Mouse (Mus musculus): ENCODE data around the gene Vmn1r101. TPM values are rescaled to one million over a fixed set of nuclear protein-coding genes. Genes with fewer than 3 reads are reported as not detected.
"Not testable (repeated sequence)": the region's sequence is repeated elsewhere in the genome, so short reads cannot be mapped to it uniquely, and the experiment has no call there.

Gene Vmn1r101
- polyA plus RNA-seq (2015; fragmentation: Nextera tagmentation; extraction: Ambion mirVana), result not detected in 2 replicates

GRCm38 (mm10) chr7:20442493-20442892 lies at the start of gene Vmn1r101:
Gene Vmn1r101 (minus strand): TSS chr7:20442593.
- WGBS, result no CpG with 5 or more reads among the region's 2 CpGs
- not testable (repeated sequence) for H3K27me3 ChIP-seq; H3K4me2 ChIP-seq; H3K9ac ChIP-seq; H3K36me3 ChIP-seq; H3K27ac ChIP-seq (replicated peaks); H3K4me3 ChIP-seq; ATAC-seq (ENCODE audit: low FRiP score, low read depth); H3K9me3 ChIP-seq; H3K4me1 ChIP-seq (replicated peaks)

DNA sequence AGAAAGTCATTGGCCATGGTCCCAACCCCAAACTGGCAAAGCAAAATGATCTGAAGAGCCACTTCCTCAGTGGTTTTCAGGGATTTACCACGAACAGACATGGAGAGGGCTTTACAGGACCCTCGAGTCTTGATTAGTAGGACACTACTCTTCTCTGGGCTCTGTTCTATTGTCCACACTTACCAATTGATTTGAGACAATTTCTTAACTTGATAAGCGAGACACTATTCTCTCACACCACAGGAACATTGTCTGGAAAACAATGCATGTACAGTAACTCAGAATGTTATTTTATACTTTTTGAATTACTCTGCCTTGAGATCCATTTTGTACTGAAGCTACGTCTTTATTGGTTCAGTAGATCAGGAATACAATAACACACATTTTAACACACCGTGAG lies 32.4 kb upstream of the Vmn1r101 start, which contains the start of gene Gm10670:
Gm10670 (minus strand) TSS at position 101 of the 400 bp plus-strand sequence.
- not testable (repeated sequence) for H3K36me3 ChIP-seq; H3K9me3 ChIP-seq; H3K4me1 ChIP-seq (replicated peaks); H3K27ac ChIP-seq (replicated peaks); H3K4me3 ChIP-seq; ATAC-seq (ENCODE audit: low FRiP score, low read depth); H3K27me3 ChIP-seq; H3K9ac ChIP-seq; H3K4me2 ChIP-seq
- WGBS, result no CpG with 5 or more reads among the region's 5 CpGs

DNA sequence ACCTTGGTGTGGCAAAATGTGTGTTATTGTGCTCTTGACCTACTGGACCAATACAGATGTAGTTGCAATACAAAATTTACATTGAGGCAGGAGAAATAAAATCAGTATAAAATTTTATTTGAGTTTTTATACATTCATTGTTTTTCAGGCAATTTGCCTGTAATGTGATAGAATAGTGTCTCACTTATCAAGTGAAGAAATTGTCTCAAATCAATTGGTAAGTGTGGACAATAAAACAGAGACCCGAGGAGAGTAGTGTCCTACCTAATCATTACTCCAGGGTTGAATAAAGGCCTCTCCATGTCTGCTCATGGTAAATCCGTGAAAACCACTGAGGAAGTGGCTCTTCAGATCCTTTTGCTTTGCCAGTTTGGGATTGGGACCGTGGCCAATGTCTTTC lies 24.8 kb downstream of the Vmn1r101 start, which contains the start of gene Vmn1r100:
Vmn1r100 (plus strand) TSS at position 301 of the 400 bp plus-strand sequence.
- H3K4me1 ChIP-seq (replicated peaks); H3K4me3 ChIP-seq; H3K9me3 ChIP-seq; H3K27me3 ChIP-seq; ATAC-seq (ENCODE audit: low FRiP score, low read depth); H3K9ac ChIP-seq; H3K4me2 ChIP-seq; H3K27ac ChIP-seq (replicated peaks); H3K36me3 ChIP-seq: not testable (repeated sequence)
- WGBS, result no CpG with 5 or more reads among the region's 3 CpGs

Other genes starting within 250 kb of the Vmn1r101 start
- not detected in 2 replicates for gene Vmn1r95, start 248.9 kb downstream of the Vmn1r101 start, polyA plus RNA-seq (2015; fragmentation: Nextera tagmentation; extraction: Ambion mirVana)
- gene Gm6164, start 237.0 kb downstream of the Vmn1r101 start, polyA plus RNA-seq (2015; fragmentation: Nextera tagmentation; extraction: Ambion mirVana), result not detected in 2 replicates
- gene Gm4498, start 208.8 kb downstream of the Vmn1r101 start, polyA plus RNA-seq (2015; fragmentation: Nextera tagmentation; extraction: Ambion mirVana), result not detected in 2 replicates
- gene Gm5890, start 179.8 kb downstream of the Vmn1r101 start, polyA plus RNA-seq (2015; fragmentation: Nextera tagmentation; extraction: Ambion mirVana), result not detected in 2 replicates
- gene Gm4133, start 108.5 kb downstream of the Vmn1r101 start, polyA plus RNA-seq (2015; fragmentation: Nextera tagmentation; extraction: Ambion mirVana), result not detected in 2 replicates
- not detected in 2 replicates for gene Gm5728, start 67.2 kb downstream of the Vmn1r101 start, polyA plus RNA-seq (2015; fragmentation: Nextera tagmentation; extraction: Ambion mirVana)
- gene Vmn1r100, start 24.7 kb downstream of the Vmn1r101 start, polyA plus RNA-seq (2015; fragmentation: Nextera tagmentation; extraction: Ambion mirVana), result not detected in 2 replicates
- gene Gm10670, start 32.3 kb upstream of the Vmn1r101 start, polyA plus RNA-seq (2015; fragmentation: Nextera tagmentation; extraction: Ambion mirVana), result not detected in 2 replicates
- not detected in 2 replicates for gene Vmn1r103, start 67.9 kb upstream of the Vmn1r101 start, polyA plus RNA-seq (2015; fragmentation: Nextera tagmentation; extraction: Ambion mirVana)
- not detected in 2 replicates for gene Vmn1r104, start 91.2 kb upstream of the Vmn1r101 start, polyA plus RNA-seq (2015; fragmentation: Nextera tagmentation; extraction: Ambion mirVana)
- gene Gm5726, start 103.2 kb upstream of the Vmn1r101 start, polyA plus RNA-seq (2015; fragmentation: Nextera tagmentation; extraction: Ambion mirVana), result not detected in 2 replicates
- gene Gm4141, start 133.6 kb upstream of the Vmn1r101 start, polyA plus RNA-seq (2015; fragmentation: Nextera tagmentation; extraction: Ambion mirVana), result not detected in 2 replicates
- not detected in 2 replicates for gene Gm4513, start 156.4 kb upstream of the Vmn1r101 start, polyA plus RNA-seq (2015; fragmentation: Nextera tagmentation; extraction: Ambion mirVana)
- gene Vmn1r107, start 226.3 kb upstream of the Vmn1r101 start, polyA plus RNA-seq (2015; fragmentation: Nextera tagmentation; extraction: Ambion mirVana), result not detected in 2 replicates